Mouse (Mus musculus): Measurements from ENCODE around the gene Arhgef28. TPM values are rescaled to one million over a fixed set of nuclear protein-coding genes. Genes with fewer than 3 reads are reported as not detected.
"Not testable (repeated sequence)": the region's sequence is repeated elsewhere in the genome, so short reads cannot be mapped to it uniquely, and the experiment has no call there.

The Arhgef28 gene
- polyA plus RNA-seq, 1 experiment from 2014 or later = 10.3 TPM

DNA sequence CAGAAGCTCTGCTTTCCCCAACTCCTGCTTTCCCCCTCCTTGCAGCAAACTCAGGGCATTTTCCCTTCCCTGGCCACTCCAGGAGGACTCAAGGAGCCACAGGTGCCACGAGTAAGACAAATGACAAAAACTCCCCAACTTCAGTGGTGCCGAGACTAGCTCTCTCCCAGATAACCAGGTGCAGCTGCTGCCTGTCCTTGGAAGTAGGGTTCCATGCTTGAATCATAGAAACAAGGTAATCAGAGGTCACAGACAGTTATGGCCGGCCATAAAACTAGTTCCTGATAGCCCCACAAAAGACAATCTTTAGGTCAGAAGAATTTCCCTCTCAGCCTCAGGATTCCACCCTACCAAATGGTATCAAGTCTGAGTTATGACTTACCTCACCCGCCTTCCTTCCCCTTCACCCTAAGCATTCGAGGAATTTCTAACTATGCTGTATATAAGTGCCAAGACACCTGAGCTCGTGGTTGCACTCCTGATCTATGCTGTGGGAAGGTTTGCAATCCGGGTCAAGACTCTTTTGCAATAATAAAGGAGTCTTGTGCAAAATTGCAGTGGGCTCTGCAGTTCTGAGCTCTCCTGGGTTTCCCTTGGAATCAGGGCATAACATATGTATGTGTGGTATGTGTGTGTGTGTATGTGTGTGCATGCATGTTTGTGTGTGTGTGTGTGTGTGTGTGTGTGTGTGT is 93.3 kb downstream of the Arhgef28 start:
- Histone ChIP-seq H3K4me1 (ENCODE audit: control insufficient read depth, insufficient read depth, low read length) (0 out of 2 replicates have a peak, but pooled peaks cover 5% of the 10 kb centered on the region), H3K27me3 (ENCODE audit: control insufficient read depth, insufficient read depth, low read length) (no peaks in the 10 kb centered on the region), H3K27ac (ENCODE audit: low read length) (no peak overlapping the region), H3K4me2 (ENCODE audit: low read depth, low read length) (no peak overlapping the region), H3K4me3 (ENCODE audit: low read length) (no peak overlapping the region), H3K9me3 (replicated peaks; ENCODE audit: control insufficient read depth, low read length) (no peaks in the 10 kb centered on the region), H3K9ac (ENCODE audit: low read length) (no peak overlapping the region), H3K36me3 (ENCODE audit: control insufficient read depth, insufficient read depth) (no peaks in the 10 kb centered on the region)
- no peak for ATAC-seq (replicated peaks; ENCODE audit: extremely low read depth, insufficient read depth, low FRiP score)
- WGBS = 60% methylated on average over 7 of the region's 7 CpGs

DNA sequence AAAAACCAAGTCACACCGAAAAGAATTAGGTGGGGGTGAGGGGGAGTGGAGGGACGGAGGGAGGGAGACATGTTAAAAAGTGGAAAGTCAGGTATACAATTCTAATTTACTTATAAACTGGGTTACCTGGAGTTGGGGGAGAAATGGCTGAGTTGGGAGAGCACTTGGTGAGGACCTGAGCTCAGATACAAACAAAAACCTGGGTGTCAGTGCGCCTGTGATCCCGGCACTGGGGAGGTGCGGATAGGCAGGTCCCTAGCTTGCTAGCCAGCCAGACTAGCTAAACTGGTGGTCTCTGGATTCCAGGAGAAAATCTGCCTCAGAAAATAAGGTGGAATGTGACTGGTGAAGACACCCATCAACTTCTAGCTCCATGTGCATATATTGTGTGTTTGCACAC is 94.7 kb downstream of the Arhgef28 start:
- no peaks in the 10 kb centered on the region; the same call in 1 of the 2 replicates for H3K9me3 ChIP-seq (replicated peaks; ENCODE audit: control insufficient read depth, low read length)
- no peak overlapping the region for H3K4me3 ChIP-seq (ENCODE audit: low read length)
- no peaks in the 10 kb centered on the region for H3K4me1 ChIP-seq (ENCODE audit: control insufficient read depth, insufficient read depth, low read length)
- no peaks in the 10 kb centered on the region for H3K27me3 ChIP-seq (ENCODE audit: control insufficient read depth, insufficient read depth, low read length)
- H3K36me3 ChIP-seq (ENCODE audit: control insufficient read depth, insufficient read depth) = no peaks in the 10 kb centered on the region
- ATAC-seq (replicated peaks; ENCODE audit: extremely low read depth, insufficient read depth, low FRiP score) = no peak
- H3K9ac ChIP-seq (ENCODE audit: low read length) = no peak overlapping the region
- 83% methylated on average over 5 of the region's 5 CpGs for WGBS
- H3K27ac ChIP-seq (ENCODE audit: low read length) = no peak overlapping the region
- H3K4me2 ChIP-seq (ENCODE audit: low read depth, low read length) = no peak overlapping the region

DNA sequence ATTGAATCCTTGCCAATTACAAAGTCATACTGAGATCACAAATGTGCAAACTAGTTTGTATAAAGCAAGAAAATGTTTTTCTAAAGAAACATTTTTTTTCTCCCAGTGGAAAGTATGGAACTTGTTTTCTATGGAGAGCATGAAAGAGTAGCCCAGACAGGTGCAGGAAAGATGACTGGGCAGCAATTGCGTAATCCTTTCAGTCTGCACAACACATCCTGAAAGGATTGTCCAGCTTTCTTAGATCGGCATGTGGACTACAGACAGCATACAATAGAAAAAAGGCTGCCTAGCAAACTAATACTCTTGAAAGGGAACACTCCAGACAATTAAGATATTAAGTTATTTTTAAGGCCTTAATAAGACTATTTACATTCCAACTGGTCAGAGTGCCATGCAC is 95.2 kb downstream of the Arhgef28 start:
- no peak for ATAC-seq (replicated peaks; ENCODE audit: extremely low read depth, insufficient read depth, low FRiP score)
- Histone ChIP-seq H3K27me3 (ENCODE audit: control insufficient read depth, insufficient read depth, low read length) (no peaks in the 10 kb centered on the region), H3K36me3 (ENCODE audit: control insufficient read depth, insufficient read depth) (no peaks in the 10 kb centered on the region), H3K4me3 (ENCODE audit: low read length) (no peak overlapping the region), H3K27ac (ENCODE audit: low read length) (no peak overlapping the region), H3K4me1 (ENCODE audit: control insufficient read depth, insufficient read depth, low read length) (no peaks in the 10 kb centered on the region), H3K4me2 (ENCODE audit: low read depth, low read length) (no peak overlapping the region), H3K9ac (ENCODE audit: low read length) (no peak overlapping the region), H3K9me3 (replicated peaks; ENCODE audit: control insufficient read depth, low read length) (no peaks in the 10 kb centered on the region; the same call in 1 of the 2 replicates)
- WGBS = 68% methylated on average over 2 of the region's 2 CpGs

DNA sequence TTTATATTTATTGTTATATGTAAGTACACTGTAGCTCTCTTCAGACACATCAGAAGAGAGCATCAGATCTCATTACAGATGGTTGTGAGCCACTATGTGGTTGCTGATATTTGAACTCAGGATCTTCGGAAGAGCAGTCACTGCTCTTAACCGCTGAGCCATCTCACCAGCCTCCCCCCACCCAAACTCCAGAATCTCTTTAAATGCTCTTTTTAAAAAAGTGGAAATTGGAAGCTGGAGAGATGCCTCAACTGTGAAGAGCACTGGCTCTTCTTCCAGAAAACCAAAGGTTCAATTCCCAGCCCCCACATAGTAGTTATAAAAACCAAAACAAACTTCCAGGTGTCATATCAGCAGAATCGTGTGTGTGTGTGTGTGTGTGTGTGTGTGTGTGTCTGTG is 97.8 kb downstream of the Arhgef28 start:
- not testable (repeated sequence) for H3K9ac ChIP-seq (ENCODE audit: low read length); H3K36me3 ChIP-seq (ENCODE audit: control insufficient read depth, insufficient read depth); H3K4me2 ChIP-seq (ENCODE audit: low read depth, low read length); H3K4me1 ChIP-seq (ENCODE audit: control insufficient read depth, insufficient read depth, low read length); ATAC-seq (replicated peaks; ENCODE audit: extremely low read depth, insufficient read depth, low FRiP score); H3K4me3 ChIP-seq (ENCODE audit: low read length); H3K9me3 ChIP-seq (replicated peaks; ENCODE audit: control insufficient read depth, low read length); H3K27me3 ChIP-seq (ENCODE audit: control insufficient read depth, insufficient read depth, low read length); H3K27ac ChIP-seq (ENCODE audit: low read length)
- 74% methylated on average over 3 of the region's 3 CpGs for WGBS

DNA sequence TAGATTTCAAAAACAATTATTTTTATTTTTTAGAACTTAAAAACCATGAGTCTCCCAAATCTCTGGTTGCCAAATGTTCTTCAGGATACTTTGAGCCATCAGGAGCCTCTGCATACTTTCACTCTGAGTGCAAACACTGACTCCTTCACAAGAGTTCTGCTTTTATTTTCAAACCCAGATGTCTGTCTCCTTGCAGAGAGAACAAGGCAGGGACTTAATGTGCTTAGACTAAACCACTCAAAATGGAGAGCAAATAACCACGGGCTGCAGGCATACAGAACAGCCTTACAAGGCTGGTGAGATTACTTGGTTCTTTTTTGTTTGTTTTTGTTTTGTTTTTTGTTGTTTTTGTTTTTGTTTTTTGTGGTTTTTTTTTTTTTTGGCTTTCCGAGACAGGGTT is 98.6 kb downstream of the Arhgef28 start:
- no peak overlapping the region for H3K4me3 ChIP-seq (ENCODE audit: low read length)
- no peaks in the 10 kb centered on the region for H3K36me3 ChIP-seq (ENCODE audit: control insufficient read depth, insufficient read depth)
- H3K9me3 ChIP-seq (replicated peaks; ENCODE audit: control insufficient read depth, low read length) = no peaks in the 10 kb centered on the region; the same call in none of the 2 replicates
- H3K4me2 ChIP-seq (ENCODE audit: low read depth, low read length) = no peak overlapping the region
- H3K27ac ChIP-seq (ENCODE audit: low read length) = no peak overlapping the region
- H3K4me1 ChIP-seq (ENCODE audit: control insufficient read depth, insufficient read depth, low read length) = no peaks in the 10 kb centered on the region
- 69% methylated on average over 2 of the region's 2 CpGs for WGBS
- no peaks in the 10 kb centered on the region for H3K27me3 ChIP-seq (ENCODE audit: control insufficient read depth, insufficient read depth, low read length)
- no peak for ATAC-seq (replicated peaks; ENCODE audit: extremely low read depth, insufficient read depth, low FRiP score)
- H3K9ac ChIP-seq (ENCODE audit: low read length) = no peak overlapping the region

DNA sequence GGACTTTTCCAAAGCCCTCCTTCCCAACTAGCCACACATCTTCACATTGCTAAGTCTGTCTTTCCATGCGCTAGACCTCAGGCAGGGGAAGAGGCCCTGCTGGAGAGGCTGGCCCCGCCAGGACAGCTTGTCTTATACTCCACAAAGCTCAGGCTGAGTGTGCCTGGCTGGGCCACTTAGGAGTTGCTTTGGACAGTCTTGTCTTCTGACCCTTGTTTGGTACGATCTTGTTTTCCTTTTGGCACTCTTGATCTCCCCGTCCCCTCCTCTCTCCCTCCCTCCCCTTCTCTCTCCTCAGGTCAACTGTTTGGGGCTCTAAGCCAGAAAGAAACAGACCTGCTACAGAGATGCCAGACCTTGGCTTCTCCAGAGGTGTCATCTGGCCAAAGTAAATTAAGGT is 110.3 kb downstream of the Arhgef28 start:
- WGBS = 74% methylated on average over 4 of the region's 4 CpGs
- Histone ChIP-seq H3K36me3 (ENCODE audit: control insufficient read depth, insufficient read depth) (no peaks in the 10 kb centered on the region), H3K27ac (ENCODE audit: low read length) (no peak overlapping the region), H3K9me3 (replicated peaks; ENCODE audit: control insufficient read depth, low read length) (no peaks in the 10 kb centered on the region), H3K4me2 (ENCODE audit: low read depth, low read length) (no peak overlapping the region), H3K27me3 (ENCODE audit: control insufficient read depth, insufficient read depth, low read length) (no peaks in the 10 kb centered on the region), H3K4me3 (ENCODE audit: low read length) (no peak overlapping the region), H3K4me1 (ENCODE audit: control insufficient read depth, insufficient read depth, low read length) (no peaks in the 10 kb centered on the region; the same call in 1 of the 2 replicates), H3K9ac (ENCODE audit: low read length) (no peak overlapping the region)
- ATAC-seq (replicated peaks; ENCODE audit: extremely low read depth, insufficient read depth, low FRiP score) = no peak

- H3K36me3 ChIP-seq (ENCODE audit: control insufficient read depth, insufficient read depth) = no peaks in the 10 kb centered on the region
- H3K27me3 ChIP-seq (ENCODE audit: control insufficient read depth, insufficient read depth, low read length) = no peaks in the 10 kb centered on the region
- H3K4me2 ChIP-seq (ENCODE audit: low read depth, low read length) = no peak overlapping the region
- no peak overlapping the region for H3K4me3 ChIP-seq (ENCODE audit: low read length)
- no peaks in the 10 kb centered on the region; the same call in 1 of the 2 replicates for H3K4me1 ChIP-seq (ENCODE audit: control insufficient read depth, insufficient read depth, low read length)
- WGBS = 66% methylated on average over 3 of the region's 3 CpGs
- H3K27ac ChIP-seq (ENCODE audit: low read length) = no peak overlapping the region
- H3K9me3 ChIP-seq (replicated peaks; ENCODE audit: control insufficient read depth, low read length) = no peaks in the 10 kb centered on the region
- H3K9ac ChIP-seq (ENCODE audit: low read length) = no peak overlapping the region
- no peak for ATAC-seq (replicated peaks; ENCODE audit: extremely low read depth, insufficient read depth, low FRiP score)
Observed at GRCm38 (mm10) chr13:98094332-98094731, 111.9 kb downstream of the Arhgef28 start.

DNA sequence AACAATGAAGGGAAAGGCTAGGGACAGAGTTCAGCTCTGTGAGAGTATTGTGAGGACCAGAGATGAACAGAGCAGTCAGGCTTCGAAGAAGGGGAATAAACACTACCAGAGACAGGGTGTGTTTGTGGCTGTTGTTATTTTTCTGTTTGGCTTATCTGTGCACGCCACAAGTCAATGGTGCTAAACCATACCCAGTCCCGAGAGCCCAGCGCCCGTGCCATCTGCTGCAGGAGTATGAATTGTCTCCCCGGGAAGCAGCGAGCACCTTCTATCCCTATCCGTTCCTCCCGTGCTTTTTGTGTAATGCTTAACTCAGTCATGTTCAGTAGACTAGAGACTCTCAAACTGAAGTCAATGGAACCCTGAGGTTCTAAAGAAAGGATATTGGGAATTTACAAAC is 112.8 kb downstream of the Arhgef28 start:
- H3K4me1 ChIP-seq (ENCODE audit: control insufficient read depth, insufficient read depth, low read length) = no peaks in the 10 kb centered on the region; the same call in 1 of the 2 replicates
- no peaks in the 10 kb centered on the region for H3K9me3 ChIP-seq (replicated peaks; ENCODE audit: control insufficient read depth, low read length)
- H3K4me2 ChIP-seq (ENCODE audit: low read depth, low read length) = no peak overlapping the region
- no peaks in the 10 kb centered on the region for H3K27me3 ChIP-seq (ENCODE audit: control insufficient read depth, insufficient read depth, low read length)
- H3K9ac ChIP-seq (ENCODE audit: low read length) = no peak overlapping the region
- 72% methylated on average over 9 of the region's 9 CpGs for WGBS
- H3K36me3 ChIP-seq (ENCODE audit: control insufficient read depth, insufficient read depth) = no peaks in the 10 kb centered on the region
- ATAC-seq (replicated peaks; ENCODE audit: extremely low read depth, insufficient read depth, low FRiP score) = no peak
- H3K4me3 ChIP-seq (ENCODE audit: low read length) = no peak overlapping the region
- peak overlapping the region; percentile 7; the same call in 1 of the 2 replicates for H3K27ac ChIP-seq (ENCODE audit: low read length)

DNA sequence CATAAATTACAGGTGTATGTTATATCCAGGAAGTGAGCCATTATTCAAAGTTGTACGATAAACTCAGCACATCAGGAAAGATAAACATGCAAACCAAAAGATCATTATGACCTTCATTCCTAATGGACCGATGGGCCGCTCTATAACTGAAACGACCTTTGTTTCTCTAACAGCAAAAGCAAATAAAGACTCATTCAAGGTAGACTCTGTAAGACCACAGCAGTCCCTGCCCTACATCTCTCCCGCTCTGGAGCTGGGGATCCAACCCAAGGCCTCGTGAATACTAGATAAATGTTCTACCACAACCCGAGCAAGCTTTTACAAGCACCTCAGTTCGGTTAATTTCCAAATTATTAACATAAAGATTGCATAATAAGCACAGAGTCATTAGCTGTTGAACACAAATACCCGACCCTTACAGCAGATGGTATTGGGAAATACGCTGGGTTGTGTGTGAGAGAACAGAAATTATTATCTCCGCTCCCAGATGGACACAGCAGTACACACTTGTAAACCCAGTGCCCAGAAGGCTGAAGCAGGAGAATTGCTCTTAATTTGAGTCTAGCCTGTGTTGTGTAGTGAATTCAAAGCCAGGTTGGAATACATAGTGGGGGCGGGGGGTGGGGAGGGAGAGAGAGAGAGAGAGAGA is 113.8 kb downstream of the Arhgef28 start:
- no peaks in the 10 kb centered on the region for H3K27me3 ChIP-seq (ENCODE audit: control insufficient read depth, insufficient read depth, low read length)
- no peak overlapping the region for H3K9ac ChIP-seq (ENCODE audit: low read length)
- H3K9me3 ChIP-seq (replicated peaks; ENCODE audit: control insufficient read depth, low read length) = no peaks in the 10 kb centered on the region
- H3K4me3 ChIP-seq (ENCODE audit: low read length) = no peak overlapping the region
- ATAC-seq (replicated peaks; ENCODE audit: extremely low read depth, insufficient read depth, low FRiP score) = no peak
- H3K4me2 ChIP-seq (ENCODE audit: low read depth, low read length) = no peak overlapping the region
- H3K4me1 ChIP-seq (ENCODE audit: control insufficient read depth, insufficient read depth, low read length) = no peaks in the 10 kb centered on the region; the same call in 1 of the 2 replicates
- H3K36me3 ChIP-seq (ENCODE audit: control insufficient read depth, insufficient read depth) = no peaks in the 10 kb centered on the region
- no peak overlapping the region for H3K27ac ChIP-seq (ENCODE audit: low read length)
- WGBS = 87% methylated on average over 12 of the region's 12 CpGs

Data from heart, embryonic 16.5 days (tissue).